Mouse (Mus musculus): ENCODE measurements at regions not wholly inside any gene's neighbourhood (a gene's known extent, or its start where the extent isn't known, plus 50 kb on each side); places are given as distances from the start of the nearest gene placed in this dataset.
A peak's percentile ranks its signal among the peaks of the same experiment; 100 is the strongest.

GRCm38 (mm10) chr3:38231506-38231905, 253.1 kb downstream of the Ankrd50 start:
- TF ChIP-seq MAX (IDR thresholded peaks at IDR 0.05; ENCODE audit: low read depth) (no peak), USF1 (IDR thresholded peaks at IDR 0.05; ENCODE audit: low read depth) (no peak), MYOG (IDR thresholded peaks at IDR 0.05; ENCODE audit: control insufficient read depth in 1 of 3, insufficient read depth in 1 of 3, insufficient read length in 2 of 3, low read depth in 2 of 3) (no peak), POLR2A (IDR thresholded peaks at IDR 0.05; ENCODE audit: insufficient read length, low read depth) (no peak)
- Histone ChIP-seq H3K79me2 (ENCODE audit: control insufficient read depth, insufficient read depth) (no peaks in the 10 kb centered on the region), H3K27me3 (ENCODE audit: control insufficient read depth, insufficient read depth, insufficient read length) (no peaks in the 10 kb centered on the region), H3K4me2 (ENCODE audit: low read depth) (peak overlapping the region; percentile 58), H3K4me3 (no peak overlapping the region), H3K36me3 (ENCODE audit: control insufficient read depth, insufficient read depth) (no peaks in the 10 kb centered on the region), H3ac (ENCODE audit: control insufficient read depth, insufficient read length) (no peak overlapping the region)

DNA sequence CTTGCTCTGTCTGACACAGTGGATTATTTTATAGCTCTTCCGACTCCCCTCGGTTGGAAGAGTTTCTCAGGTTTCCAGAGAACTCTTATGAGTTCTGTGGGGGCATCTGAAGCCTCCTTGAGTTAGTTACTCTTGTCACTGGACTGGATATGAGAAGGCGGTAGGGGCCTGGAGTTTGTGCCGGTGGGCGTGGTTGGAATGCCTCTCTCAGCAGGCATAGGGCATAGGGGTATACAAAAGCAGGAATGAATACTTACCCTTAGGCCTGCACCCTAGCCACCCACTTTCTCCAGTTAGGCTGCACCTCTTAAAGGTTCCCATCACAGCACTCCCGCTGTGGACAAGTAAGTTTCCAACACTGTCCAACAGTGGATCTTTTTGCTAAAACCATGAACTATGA, 253.8 kb downstream of the Ankrd50 start:
- H3K36me3 ChIP-seq (ENCODE audit: control insufficient read depth, insufficient read depth), result no peaks in the 10 kb centered on the region
- H3K4me2 ChIP-seq (ENCODE audit: low read depth), result no peak overlapping the region
- H3K27me3 ChIP-seq (ENCODE audit: control insufficient read depth, insufficient read depth, insufficient read length), result no peaks in the 10 kb centered on the region
- no peak overlapping the region for H3ac ChIP-seq (ENCODE audit: control insufficient read depth, insufficient read length)
- H3K4me3 ChIP-seq, result no peak overlapping the region
- H3K79me2 ChIP-seq (ENCODE audit: control insufficient read depth, insufficient read depth), result no peaks in the 10 kb centered on the region
- no peak for TF ChIP-seq REST (IDR thresholded peaks at IDR 0.05; ENCODE audit: insufficient read depth, insufficient read length)
- no peak for TF ChIP-seq TCF12 (IDR thresholded peaks at IDR 0.05; ENCODE audit: insufficient read depth, poor library complexity, severe bottlenecking)
- TF ChIP-seq POLR2A (IDR thresholded peaks at IDR 0.05; ENCODE audit: insufficient read length, low read depth), result no peak
- no peak for TF ChIP-seq E2F4 (IDR thresholded peaks at IDR 0.05; ENCODE audit: insufficient read depth)
- TF ChIP-seq USF1 (IDR thresholded peaks at IDR 0.05; ENCODE audit: low read depth), result no peak
- TF ChIP-seq MYOD1 (IDR thresholded peaks at IDR 0.05; ENCODE audit: control insufficient read depth in 1 of 3, insufficient read length in 2 of 3, low read depth in 2 of 3), result no peak
- no peak for TF ChIP-seq CEBPB (IDR thresholded peaks at IDR 0.05; ENCODE audit: insufficient read depth, poor library complexity, severe bottlenecking)
- TF ChIP-seq SRF (IDR thresholded peaks at IDR 0.05; ENCODE audit: control insufficient read depth, insufficient read length, low read depth), result no peak
- TF ChIP-seq TCF3 (IDR thresholded peaks at IDR 0.05; ENCODE audit: insufficient read length, low read depth), result no peak
- TF ChIP-seq MAX (IDR thresholded peaks at IDR 0.05; ENCODE audit: low read depth), result no peak
- no peak for TF ChIP-seq MYOG (IDR thresholded peaks at IDR 0.05; ENCODE audit: control insufficient read depth in 1 of 3, insufficient read depth in 1 of 3, insufficient read length in 2 of 3, low read depth in 2 of 3)
- no peak for TF ChIP-seq POLR2AphosphoS2 (IDR thresholded peaks at IDR 0.05; ENCODE audit: insufficient read length, low read depth)

DNA sequence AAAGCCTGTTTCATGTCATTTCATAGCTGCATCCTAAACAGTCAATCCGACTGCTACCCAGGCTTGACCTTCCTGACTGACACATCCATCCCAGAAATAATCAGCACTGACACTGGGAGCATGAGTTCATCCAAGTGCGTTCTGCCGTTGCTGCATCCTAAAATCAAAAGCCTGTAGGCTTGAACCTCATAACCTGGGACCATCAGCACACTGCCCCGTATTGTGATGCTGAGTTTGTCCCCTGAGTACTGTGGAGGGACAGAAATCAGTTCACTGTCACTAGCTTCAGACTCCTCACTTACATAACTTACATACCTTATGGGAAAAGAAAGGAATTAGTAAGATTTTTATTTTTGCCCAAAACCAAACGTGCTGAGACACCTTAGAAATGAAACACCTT, 255.0 kb downstream of the Ankrd50 start:
- Histone ChIP-seq H3ac (ENCODE audit: control insufficient read depth, insufficient read length) (no peak overlapping the region), H3K79me2 (ENCODE audit: control insufficient read depth, insufficient read depth) (no peaks in the 10 kb centered on the region), H3K4me3 (no peak overlapping the region), H3K27me3 (ENCODE audit: control insufficient read depth, insufficient read depth, insufficient read length) (no peaks in the 10 kb centered on the region), H3K4me2 (ENCODE audit: low read depth) (no peak overlapping the region), H3K36me3 (ENCODE audit: control insufficient read depth, insufficient read depth) (no peaks in the 10 kb centered on the region)
- no peak for TF ChIP-seq MAX (IDR thresholded peaks at IDR 0.05; ENCODE audit: low read depth)
- no peak for TF ChIP-seq MYOG (IDR thresholded peaks at IDR 0.05; ENCODE audit: control insufficient read depth in 1 of 3, insufficient read depth in 1 of 3, insufficient read length in 2 of 3, low read depth in 2 of 3)
- no peak for TF ChIP-seq CEBPB (IDR thresholded peaks at IDR 0.05; ENCODE audit: insufficient read depth, poor library complexity, severe bottlenecking)
- TF ChIP-seq POLR2AphosphoS2 (IDR thresholded peaks at IDR 0.05; ENCODE audit: insufficient read length, low read depth), result no peak

DNA sequence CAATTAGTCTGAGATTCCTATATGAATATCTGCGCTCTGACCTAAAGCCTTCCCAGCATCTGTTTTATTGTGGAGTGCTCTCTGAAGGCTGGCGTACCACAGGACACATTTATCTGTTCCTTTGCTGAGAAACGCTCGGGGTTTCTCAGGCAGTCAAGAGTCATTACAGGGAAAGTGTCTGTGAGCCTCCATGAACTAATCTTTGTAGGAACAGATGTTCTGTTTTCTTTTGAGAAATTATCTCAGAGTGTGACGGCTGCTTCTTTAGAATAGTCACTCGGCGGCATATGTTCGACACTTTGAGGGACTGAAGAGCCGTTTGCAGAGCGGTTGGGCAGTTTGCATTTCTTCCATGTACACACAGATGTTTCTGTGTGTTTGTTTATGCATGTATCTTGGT, 255.6 kb downstream of the Ankrd50 start:
- Histone ChIP-seq H3K4me3 (no peak overlapping the region), H3ac (ENCODE audit: control insufficient read depth, insufficient read length) (no peak overlapping the region), H3K79me2 (ENCODE audit: control insufficient read depth, insufficient read depth) (no peaks in the 10 kb centered on the region), H3K36me3 (ENCODE audit: control insufficient read depth, insufficient read depth) (no peaks in the 10 kb centered on the region), H3K27me3 (ENCODE audit: control insufficient read depth, insufficient read depth, insufficient read length) (no peaks in the 10 kb centered on the region), H3K4me2 (ENCODE audit: low read depth) (no peak overlapping the region)
- no peak for TF ChIP-seq REST (IDR thresholded peaks at IDR 0.05; ENCODE audit: insufficient read depth, insufficient read length)
- TF ChIP-seq TCF12 (IDR thresholded peaks at IDR 0.05; ENCODE audit: insufficient read depth, poor library complexity, severe bottlenecking), result no peak
- TF ChIP-seq MYOD1 (IDR thresholded peaks at IDR 0.05; ENCODE audit: control insufficient read depth in 1 of 3, insufficient read length in 2 of 3, low read depth in 2 of 3), result no peak
- TF ChIP-seq E2F4 (IDR thresholded peaks at IDR 0.05; ENCODE audit: insufficient read depth), result no peak
- TF ChIP-seq SRF (IDR thresholded peaks at IDR 0.05; ENCODE audit: control insufficient read depth, insufficient read length, low read depth), result no peak
- no peak for TF ChIP-seq MYOG (IDR thresholded peaks at IDR 0.05; ENCODE audit: control insufficient read depth in 1 of 3, insufficient read depth in 1 of 3, insufficient read length in 2 of 3, low read depth in 2 of 3)
- no peak for TF ChIP-seq USF1 (IDR thresholded peaks at IDR 0.05; ENCODE audit: low read depth)
- no peak for TF ChIP-seq CEBPB (IDR thresholded peaks at IDR 0.05; ENCODE audit: insufficient read depth, poor library complexity, severe bottlenecking)
- no peak for TF ChIP-seq MAX (IDR thresholded peaks at IDR 0.05; ENCODE audit: low read depth)
- TF ChIP-seq TCF3 (IDR thresholded peaks at IDR 0.05; ENCODE audit: insufficient read length, low read depth), result no peak
- TF ChIP-seq POLR2AphosphoS2 (IDR thresholded peaks at IDR 0.05; ENCODE audit: insufficient read length, low read depth), result no peak
- TF ChIP-seq POLR2A (IDR thresholded peaks at IDR 0.05; ENCODE audit: insufficient read length, low read depth), result no peak

DNA sequence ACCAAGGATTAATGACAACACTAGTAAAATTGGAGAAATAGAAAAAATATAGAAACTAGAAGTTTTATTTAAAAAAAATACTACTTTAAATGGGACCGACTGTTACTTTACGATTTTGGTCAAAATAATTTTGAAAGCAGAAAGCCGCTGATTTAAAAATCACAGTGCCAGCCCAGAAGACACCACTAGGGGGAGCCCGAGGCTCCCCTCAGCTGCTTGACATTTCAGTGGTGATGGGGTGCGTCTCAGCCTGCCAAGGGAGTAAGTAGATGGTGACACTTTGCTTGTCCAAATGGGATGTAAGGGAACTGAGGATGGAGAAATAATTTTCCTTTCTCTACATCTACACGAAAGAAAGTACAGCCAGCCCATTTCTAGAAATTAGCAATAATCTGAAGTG, 257.0 kb downstream of the Ankrd50 start:
- Histone ChIP-seq H3K79me2 (ENCODE audit: control insufficient read depth, insufficient read depth) (no peaks in the 10 kb centered on the region), H3ac (ENCODE audit: control insufficient read depth, insufficient read length) (no peak overlapping the region), H3K4me2 (ENCODE audit: low read depth) (no peak overlapping the region), H3K36me3 (ENCODE audit: control insufficient read depth, insufficient read depth) (no peaks in the 10 kb centered on the region), H3K4me3 (no peak overlapping the region), H3K27me3 (ENCODE audit: control insufficient read depth, insufficient read depth, insufficient read length) (no peaks in the 10 kb centered on the region)
- TF ChIP-seq POLR2AphosphoS2 (IDR thresholded peaks at IDR 0.05; ENCODE audit: insufficient read length, low read depth), result no peak
- TF ChIP-seq MYOG (IDR thresholded peaks at IDR 0.05; ENCODE audit: control insufficient read depth in 1 of 3, insufficient read depth in 1 of 3, insufficient read length in 2 of 3, low read depth in 2 of 3), result no peak
- no peak for TF ChIP-seq MYOD1 (IDR thresholded peaks at IDR 0.05; ENCODE audit: control insufficient read depth in 1 of 3, insufficient read length in 2 of 3, low read depth in 2 of 3)
- TF ChIP-seq CEBPB (IDR thresholded peaks at IDR 0.05; ENCODE audit: insufficient read depth, poor library complexity, severe bottlenecking), result no peak
- TF ChIP-seq TCF3 (IDR thresholded peaks at IDR 0.05; ENCODE audit: insufficient read length, low read depth), result no peak
- no peak for TF ChIP-seq TCF12 (IDR thresholded peaks at IDR 0.05; ENCODE audit: insufficient read depth, poor library complexity, severe bottlenecking)
- TF ChIP-seq REST (IDR thresholded peaks at IDR 0.05; ENCODE audit: insufficient read depth, insufficient read length), result no peak
- TF ChIP-seq SRF (IDR thresholded peaks at IDR 0.05; ENCODE audit: control insufficient read depth, insufficient read length, low read depth), result no peak
- TF ChIP-seq E2F4 (IDR thresholded peaks at IDR 0.05; ENCODE audit: insufficient read depth), result no peak
- TF ChIP-seq USF1 (IDR thresholded peaks at IDR 0.05; ENCODE audit: low read depth), result no peak
- TF ChIP-seq MAX (IDR thresholded peaks at IDR 0.05; ENCODE audit: low read depth), result no peak
- TF ChIP-seq POLR2A (IDR thresholded peaks at IDR 0.05; ENCODE audit: insufficient read length, low read depth), result no peak

Measured in myocyte (in vitro differentiated cells).